Mouse (Mus musculus) embryo, embryonic 10 days (tissue): ENCODE data around the gene Nfkbie.

Experiments
- DNase-seq: peaks from one replicate; pipeline ENCODE4 v3.0.0-alpha.2; 2015; ENCODE audit warnings: low spot score

Nfkbie gene

DNA sequence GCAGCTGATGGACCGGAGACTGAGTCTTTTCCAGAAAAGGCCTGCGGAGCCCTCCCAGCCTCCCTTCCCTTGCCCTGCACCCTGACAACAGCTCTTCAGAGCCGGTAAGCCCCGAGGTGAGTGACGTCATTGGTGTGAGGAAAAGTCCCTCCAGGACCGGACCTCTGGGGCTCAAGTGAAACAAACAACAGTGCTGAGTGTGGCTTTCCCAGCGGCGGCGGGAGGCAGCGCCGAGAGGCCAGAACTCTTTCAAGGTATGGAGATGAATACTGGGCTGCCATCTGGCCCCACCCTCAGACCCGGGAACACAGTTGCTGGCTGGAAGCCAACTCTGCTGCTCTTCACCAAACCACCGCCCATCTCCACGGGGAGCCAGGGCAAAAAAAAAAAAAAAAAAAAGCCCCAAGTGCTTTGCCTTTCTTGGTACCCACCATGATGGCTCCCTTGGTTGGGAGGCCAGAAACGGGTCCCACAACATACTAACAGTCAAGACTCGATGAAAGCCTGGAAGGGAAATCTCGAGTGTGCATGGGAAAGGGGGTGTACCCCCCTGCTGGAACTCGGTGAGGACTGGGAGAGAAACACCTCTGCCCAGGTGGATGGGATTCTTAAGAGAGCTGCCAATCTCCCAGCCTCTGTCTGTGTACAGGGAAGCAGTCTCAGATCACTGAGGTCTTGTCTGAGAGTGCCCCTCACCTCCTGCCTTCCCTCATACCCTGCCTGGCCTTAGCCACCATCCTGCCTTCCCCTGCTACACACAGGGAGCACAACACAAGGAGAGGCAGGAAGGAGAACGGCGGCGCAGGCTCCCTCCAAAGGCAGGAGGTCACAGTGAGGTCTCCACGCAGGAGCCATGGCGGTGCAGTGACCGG, 11.3 kb upstream of the Nfkbie start:
- no peak for DNase-seq

DNA sequence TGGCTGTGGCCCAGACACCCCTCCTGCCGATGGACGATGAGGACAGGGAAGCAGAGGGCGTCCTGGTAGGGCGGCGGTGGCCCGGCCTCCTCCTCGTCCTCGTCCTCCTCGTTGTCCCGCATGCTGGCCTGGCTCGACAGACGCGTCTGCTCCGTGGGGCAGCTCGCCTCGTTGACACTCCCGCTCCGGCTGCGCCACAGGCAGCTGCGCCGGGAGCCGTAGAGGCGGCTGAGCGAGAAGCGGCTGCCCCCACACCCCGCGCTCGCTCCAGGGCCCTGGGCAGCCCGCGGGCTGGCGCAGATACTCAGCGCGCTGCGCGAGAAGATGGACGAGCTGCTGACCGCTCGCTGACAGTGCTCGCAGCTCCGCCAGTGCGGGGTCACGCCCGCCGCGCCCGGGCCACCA, 10.6 kb upstream of the Nfkbie start:
- peak; percentile 51 for DNase-seq

DNA sequence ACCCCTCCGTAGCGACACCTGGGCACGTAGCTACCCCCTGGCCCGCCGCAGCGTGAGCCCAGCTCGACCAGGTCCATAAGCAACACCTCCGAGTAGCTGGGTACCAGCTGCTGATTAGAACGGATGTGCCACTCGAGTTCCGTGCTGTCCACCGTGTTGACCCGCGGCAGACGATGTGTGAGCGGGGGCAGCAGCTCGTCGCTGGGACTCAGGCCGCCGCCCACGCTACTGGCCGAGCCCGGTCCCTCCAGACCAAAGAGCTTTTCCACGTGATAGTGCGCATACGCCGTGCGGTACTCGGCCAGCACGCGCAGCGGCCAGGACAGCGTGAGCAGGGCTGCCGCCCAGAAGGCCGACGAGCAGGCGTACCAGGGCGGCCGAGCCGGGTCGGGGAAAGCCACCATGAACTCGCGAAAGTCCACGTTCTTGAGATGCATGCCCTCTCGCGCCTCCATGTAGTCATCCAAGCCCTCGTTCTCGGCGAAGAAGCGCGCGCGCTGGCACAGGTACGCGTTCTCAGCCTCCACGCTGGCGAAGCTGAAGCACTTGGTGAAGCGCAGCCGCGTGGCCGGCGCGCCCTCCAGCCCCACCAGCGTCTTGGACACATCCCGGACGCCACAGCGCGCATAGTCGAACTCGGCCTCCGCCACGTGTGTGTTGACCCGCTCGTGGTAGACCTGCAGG, 10.1 kb upstream of the Nfkbie start:
- peak; percentile 46 for DNase-seq

DNA sequence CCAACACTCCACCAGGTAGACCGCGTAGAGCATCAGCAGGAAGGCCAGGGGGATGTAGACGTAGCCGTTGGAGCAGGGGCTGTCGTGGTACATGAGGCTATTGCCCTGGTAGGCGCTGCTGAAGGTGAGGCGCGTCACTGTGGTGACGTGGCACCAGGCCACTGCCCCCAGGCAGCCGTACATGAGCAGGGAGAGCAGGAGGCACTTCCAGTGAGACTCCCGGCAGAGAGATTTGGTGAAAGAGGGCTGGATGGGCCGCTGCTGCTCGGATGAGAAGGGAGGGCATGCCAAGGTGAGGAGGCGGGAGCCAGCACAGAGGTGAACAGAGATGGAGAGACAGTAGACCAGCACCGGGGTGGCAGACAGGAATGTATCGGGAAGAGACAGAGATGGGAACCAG, 8.6 kb upstream of the Nfkbie start:
- no peak for DNase-seq

- DNase-seq: no peak
Measured at GRCm38 (mm10) chr17:45547461-45548190, 7.9 kb upstream of the Nfkbie start.

GRCm38 (mm10) chr17:45548541-45549512, 6.7 kb upstream of the Nfkbie start:
- DNase-seq: peak; percentile 59

- peak; percentile 66 for DNase-seq
Measured at GRCm38 (mm10) chr17:45549617-45550181, 5.8 kb upstream of the Nfkbie start, which contains the start of gene Tmem151b. TSS of gene Tmem151b (minus strand) at chr17:45549677.

DNA sequence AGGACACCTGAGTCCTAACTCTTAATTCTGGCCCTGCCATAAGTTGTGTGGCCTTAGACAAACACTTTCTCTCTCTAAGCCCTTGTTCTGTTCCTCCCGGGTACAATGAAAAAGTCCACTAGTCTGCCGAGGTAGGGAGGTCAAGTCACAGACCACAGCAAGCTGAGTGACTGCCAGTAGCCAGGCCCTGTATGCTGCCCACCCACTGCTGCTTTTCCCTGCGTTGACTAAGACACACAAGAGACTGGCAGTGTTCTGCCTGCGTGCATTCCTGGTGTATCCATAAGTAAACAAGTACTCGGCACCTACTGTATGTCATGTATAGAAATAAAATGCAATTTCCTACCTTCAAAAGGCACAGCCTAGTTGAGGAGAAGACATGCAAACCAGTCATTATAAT, 5.2 kb upstream of the Nfkbie start:
- no peak for DNase-seq

DNA sequence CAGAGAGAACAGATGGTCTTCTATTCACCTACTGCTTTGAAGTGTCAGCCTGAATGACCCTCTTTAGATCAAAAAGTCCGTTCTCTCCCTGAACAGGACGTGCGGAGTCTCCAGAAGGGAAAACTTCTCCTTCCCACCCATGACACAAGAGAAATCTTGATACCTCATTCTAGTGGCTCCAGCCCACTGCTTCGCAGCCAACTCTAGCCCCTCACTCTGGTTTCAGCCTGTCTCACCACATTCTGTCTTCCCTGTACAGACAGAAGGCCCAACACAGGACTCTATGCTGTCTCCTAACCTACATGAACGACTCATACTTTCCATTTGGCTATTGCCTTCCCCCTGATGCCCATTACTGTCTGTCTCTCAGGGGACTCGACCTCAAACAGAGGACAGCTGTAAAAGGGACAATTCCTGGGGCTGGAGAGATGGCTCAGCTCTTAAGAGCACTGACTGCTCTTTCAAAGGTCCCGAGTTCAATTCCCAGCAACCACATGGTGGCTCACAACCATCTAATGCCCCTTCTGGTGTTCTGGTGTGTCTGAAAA, 4.2 kb upstream of the Nfkbie start:
- no peak for DNase-seq

DNA sequence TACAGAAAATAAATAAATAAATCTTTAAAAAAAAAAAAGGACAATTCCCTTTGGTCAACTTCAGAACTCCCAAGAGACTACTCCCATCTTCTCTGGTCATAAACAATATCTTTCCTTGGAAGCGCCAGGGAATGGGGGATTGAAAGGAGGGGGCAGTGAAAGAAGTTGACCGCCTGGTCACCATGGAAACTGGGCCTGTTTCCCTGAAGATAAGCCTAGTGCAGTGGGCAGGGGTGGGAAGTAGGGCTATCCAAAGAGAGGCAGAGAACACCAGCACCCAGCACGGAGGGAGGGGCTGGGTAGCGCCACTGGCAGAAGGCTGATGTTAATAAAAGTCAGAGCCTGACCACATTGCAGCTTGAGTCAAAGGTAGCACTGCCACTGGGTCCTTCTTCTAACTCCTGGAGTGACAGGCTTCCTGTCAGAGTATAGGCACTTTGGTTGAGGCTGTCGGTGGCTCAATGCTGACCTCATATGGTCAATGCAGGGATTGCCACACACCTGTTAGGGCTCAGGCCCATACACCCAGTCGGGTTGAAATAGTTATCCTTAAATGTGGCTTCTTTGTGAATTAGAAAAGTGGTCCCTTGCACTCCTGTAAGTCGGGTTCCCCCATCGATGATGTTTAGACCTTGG, 3.6 kb upstream of the Nfkbie start:
- DNase-seq: peak; percentile 90

- DNase-seq: no peak
Measured at GRCm38 (mm10) chr17:45553065-45553464, 2.4 kb upstream of the Nfkbie start.

DNA sequence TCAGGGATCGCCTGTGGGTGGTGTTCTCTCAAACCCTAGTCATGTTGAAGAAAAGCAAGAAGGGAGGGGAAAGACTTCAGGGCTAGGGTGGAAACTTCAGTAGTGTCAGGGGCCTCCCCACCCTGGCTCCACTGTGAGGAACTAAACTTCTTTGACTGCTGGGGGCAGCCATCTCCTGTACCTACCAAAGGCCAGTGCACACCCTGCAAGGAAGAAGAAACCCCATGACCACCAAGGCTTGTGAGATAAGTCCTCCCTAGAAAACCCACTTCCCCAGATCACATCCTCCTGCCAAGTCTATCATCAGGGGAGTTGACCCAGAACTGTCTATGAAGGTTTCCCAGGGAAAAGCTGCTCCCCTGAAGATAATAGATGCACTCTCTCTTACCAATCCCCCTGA, 1.1 kb upstream of the Nfkbie start:
- DNase-seq: no peak

DNA sequence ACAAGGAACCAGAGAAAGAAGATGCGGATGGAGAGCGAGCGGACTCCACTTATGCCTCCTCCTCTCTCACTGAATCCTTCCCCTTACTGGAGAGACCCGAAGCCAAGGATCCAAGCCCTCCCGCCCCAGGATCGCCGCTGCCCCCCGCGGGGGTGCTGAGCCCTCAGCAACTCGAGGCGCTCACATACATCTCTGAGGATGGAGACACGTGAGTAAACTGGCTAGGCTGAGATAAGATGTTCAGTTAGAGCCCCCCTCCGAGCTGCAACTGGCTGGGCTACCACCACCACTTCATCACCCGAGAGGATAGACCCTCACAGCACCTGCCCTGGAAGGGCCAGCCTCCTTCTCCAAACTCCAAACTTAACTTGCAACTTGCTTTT, 595 bp downstream of the Nfkbie start:
- DNase-seq: no peak

DNA sequence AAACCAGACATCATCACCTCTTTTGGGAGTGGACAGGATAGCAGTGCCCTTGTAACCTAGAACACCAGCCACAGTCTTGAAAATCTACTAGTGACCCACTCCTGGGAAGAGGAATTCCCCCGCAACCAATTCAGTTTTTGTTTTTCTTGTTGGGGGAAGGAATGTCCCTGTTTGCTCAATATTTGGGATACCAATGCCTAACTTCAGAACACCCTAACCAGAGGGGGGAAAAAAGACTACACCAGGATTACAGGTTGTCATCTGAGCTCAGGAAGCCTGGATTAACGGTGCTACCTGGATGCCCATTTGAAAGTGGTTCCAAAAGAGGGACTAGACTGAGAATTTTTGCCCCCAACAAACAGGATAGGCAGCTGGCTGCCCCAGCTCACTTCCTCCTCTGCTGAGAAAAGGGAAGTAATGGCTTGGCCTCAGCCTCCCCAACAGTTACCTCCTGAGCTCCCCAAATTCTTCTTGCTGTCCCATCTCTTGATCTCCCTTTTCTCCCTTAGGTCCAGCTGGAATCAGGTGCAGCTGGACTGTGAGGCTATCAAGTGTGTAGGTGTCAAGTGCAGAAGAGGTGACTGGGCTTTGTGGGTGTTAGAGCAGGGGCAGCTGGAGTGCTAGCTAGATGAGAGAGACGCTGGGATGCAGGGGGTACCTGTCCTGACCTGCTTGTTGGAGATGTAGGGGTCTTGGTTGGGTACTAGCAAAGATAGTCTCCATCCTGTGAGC, 1.2 kb downstream of the Nfkbie start:
- no peak for DNase-seq

DNA sequence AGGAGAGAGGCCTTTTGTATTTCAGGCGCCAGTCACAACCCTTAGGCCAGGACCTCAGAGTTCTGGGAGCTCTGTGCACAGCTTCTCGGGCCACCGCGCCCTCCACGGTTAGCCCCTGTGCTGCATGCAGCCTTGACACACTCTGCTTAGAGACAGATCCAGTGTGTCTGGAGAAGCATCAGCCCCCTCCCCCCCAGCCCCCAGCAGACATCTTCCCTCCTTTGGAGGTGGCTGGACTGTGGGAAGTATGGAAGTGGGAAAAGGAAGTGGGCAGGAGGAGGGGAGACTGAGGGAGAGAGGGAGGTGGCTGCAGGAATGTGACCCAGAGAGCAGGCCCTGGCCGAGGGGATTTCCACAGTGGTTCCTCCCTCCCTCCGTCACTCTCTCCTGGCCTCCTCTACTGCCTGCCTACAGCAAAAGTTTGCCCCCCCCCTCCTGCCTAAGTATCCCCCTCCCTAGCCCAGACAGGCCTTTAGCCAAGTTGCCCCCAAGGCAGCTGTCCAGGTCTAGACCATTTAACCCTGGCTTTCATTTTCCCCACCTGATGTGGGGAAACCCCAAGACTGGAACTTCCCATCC, 1.8 kb downstream of the Nfkbie start:
- no peak for DNase-seq

GRCm38 (mm10) chr17:45557998-45558862, 2.7 kb downstream of the Nfkbie start:
- no peak for DNase-seq

- no peak for DNase-seq
Measured at GRCm38 (mm10) chr17:45559732-45560525, 4.4 kb downstream of the Nfkbie start.
